Mouse (Mus musculus): ENCODE data around the gene Chrna9. TPM values are rescaled to one million over a fixed set of nuclear protein-coding genes. Genes with fewer than 3 reads are reported as not detected.

Chrna9 gene
- polyA plus RNA-seq, 1 experiment from 2014 or later = 0.57 TPM

- 48% methylated on average over 16 of the region's 16 CpGs for WGBS
- ATAC-seq (ENCODE audit: insufficient read depth, low FRiP score, low TSS enrichment) (no peak), DNase-seq (ENCODE audit: low spot score) (no peak)
- Histone ChIP-seq H3K4me3 (ENCODE audit: low read depth, low read length) (no peak overlapping the region), H3K27ac (ENCODE audit: low read depth, low read length) (no peak overlapping the region), H3K9me3 (ENCODE audit: control insufficient read depth, low read length) (no peaks in the 10 kb centered on the region), H3K4me1 (ENCODE audit: control insufficient read depth, insufficient read depth, low read length) (no peaks in the 10 kb centered on the region), H3K9ac (ENCODE audit: low read length) (no peak overlapping the region), H3K4me2 (ENCODE audit: low read depth) (no peak overlapping the region), H3K27me3 (ENCODE audit: control insufficient read depth, insufficient read depth, low read length) (no peaks in the 10 kb centered on the region), H3K36me3 (ENCODE audit: control insufficient read depth, insufficient read depth, low read length) (no peaks in the 10 kb centered on the region)
These were observed 70.4 kb downstream of the Chrna9 start for GRCm38 (mm10) chr5:66005041-66005678.

DNA sequence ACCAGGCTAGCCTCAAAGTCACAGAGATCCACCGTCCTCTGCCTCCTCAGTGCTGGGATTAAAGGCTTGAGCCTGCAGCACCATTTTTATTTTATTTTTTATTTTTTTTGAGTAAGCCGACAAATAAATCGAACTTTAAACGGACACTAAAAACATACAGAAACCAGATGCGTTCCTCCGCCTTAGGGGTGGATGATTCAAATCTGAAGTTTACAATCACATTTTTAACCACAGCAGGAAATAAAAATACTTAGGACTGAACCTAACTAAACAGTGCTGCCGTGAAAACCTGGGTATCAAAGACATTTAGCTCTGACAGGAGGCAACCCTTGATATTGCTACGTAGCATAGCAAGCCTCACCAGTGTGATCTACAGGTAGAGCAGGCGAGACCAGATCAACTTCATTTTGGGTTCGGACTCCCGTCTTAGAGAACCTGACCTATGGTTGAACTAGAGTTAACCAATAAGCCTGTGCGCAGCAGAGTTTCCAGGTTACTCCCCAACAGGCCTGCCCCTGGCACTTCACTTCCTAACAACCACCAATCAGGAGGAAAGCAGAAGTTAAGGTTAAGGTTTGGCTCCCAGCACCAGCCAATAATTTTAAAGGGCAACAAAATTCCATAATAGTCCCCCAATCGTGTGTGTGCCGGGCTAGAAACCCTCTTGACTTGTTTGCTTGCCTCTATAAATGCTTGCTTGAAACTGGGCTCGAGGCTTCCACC lies 73.7 kb downstream of the Chrna9 start:
- no peaks in the 10 kb centered on the region for H3K4me1 ChIP-seq (ENCODE audit: control insufficient read depth, insufficient read depth, low read length)
- H3K4me2 ChIP-seq (ENCODE audit: low read depth) = no peak overlapping the region
- H3K27me3 ChIP-seq (ENCODE audit: control insufficient read depth, insufficient read depth, low read length) = no peaks in the 10 kb centered on the region
- DNase-seq (ENCODE audit: low spot score) (no peak), ATAC-seq (ENCODE audit: insufficient read depth, low FRiP score, low TSS enrichment) (no peak)
- H3K27ac ChIP-seq (ENCODE audit: low read depth, low read length) = no peak overlapping the region
- H3K36me3 ChIP-seq (ENCODE audit: control insufficient read depth, insufficient read depth, low read length) = no peaks in the 10 kb centered on the region
- no peak overlapping the region for H3K9ac ChIP-seq (ENCODE audit: low read length)
- 91% methylated on average over 15 of the region's 15 CpGs for WGBS
- H3K4me3 ChIP-seq (ENCODE audit: low read depth, low read length) = no peak overlapping the region
- H3K9me3 ChIP-seq (ENCODE audit: control insufficient read depth, low read length) = no peaks in the 10 kb centered on the region

- WGBS = 73% methylated on average over 3 of the region's 3 CpGs
- no peak for ATAC-seq (ENCODE audit: insufficient read depth, low FRiP score, low TSS enrichment)
These were observed 79.3 kb downstream of the Chrna9 start for GRCm38 (mm10) chr5:66013999-66014398.

GRCm38 (mm10) chr5:66014437-66014836 lies 79.7 kb downstream of the Chrna9 start:
- WGBS = 87% methylated on average over 2 of the region's 2 CpGs

More at GRCm38 (mm10) chr5:66013999-66014398, 79.3 kb downstream of the Chrna9 start:
- Histone ChIP-seq H3K4me3 (ENCODE audit: low read depth, low read length) (no peak overlapping the region), H3K36me3 (ENCODE audit: control insufficient read depth, insufficient read depth, low read length) (no peaks in the 10 kb centered on the region), H3K9ac (ENCODE audit: low read length) (no peak overlapping the region), H3K27ac (ENCODE audit: low read depth, low read length) (no peak overlapping the region), H3K27me3 (ENCODE audit: control insufficient read depth, insufficient read depth, low read length) (no peaks in the 10 kb centered on the region), H3K4me2 (ENCODE audit: low read depth) (no peak overlapping the region), H3K9me3 (ENCODE audit: control insufficient read depth, low read length) (no peaks in the 10 kb centered on the region), H3K4me1 (ENCODE audit: control insufficient read depth, insufficient read depth, low read length) (no peaks in the 10 kb centered on the region)
- no peak for DNase-seq (ENCODE audit: low spot score)

GRCm38 (mm10) chr5:66015449-66015961 lies 80.8 kb downstream of the Chrna9 start:
- no peaks in the 10 kb centered on the region for H3K9me3 ChIP-seq (ENCODE audit: control insufficient read depth, low read length)

More at GRCm38 (mm10) chr5:66014437-66014836, 79.7 kb downstream of the Chrna9 start:
- Histone ChIP-seq H3K9me3 (ENCODE audit: control insufficient read depth, low read length) (no peaks in the 10 kb centered on the region), H3K27ac (ENCODE audit: low read depth, low read length) (no peak overlapping the region), H3K4me3 (ENCODE audit: low read depth, low read length) (no peak overlapping the region), H3K36me3 (ENCODE audit: control insufficient read depth, insufficient read depth, low read length) (no peaks in the 10 kb centered on the region), H3K9ac (ENCODE audit: low read length) (no peak overlapping the region), H3K27me3 (ENCODE audit: control insufficient read depth, insufficient read depth, low read length) (no peaks in the 10 kb centered on the region), H3K4me2 (ENCODE audit: low read depth) (no peak overlapping the region), H3K4me1 (ENCODE audit: control insufficient read depth, insufficient read depth, low read length) (no peaks in the 10 kb centered on the region)
- DNase-seq (ENCODE audit: low spot score) (no peak), ATAC-seq (ENCODE audit: insufficient read depth, low FRiP score, low TSS enrichment) (no peak)

GRCm38 (mm10) chr5:66026796-66027195 lies 92.1 kb downstream of the Chrna9 start:
- H3K4me2 ChIP-seq (ENCODE audit: low read depth) = no peak overlapping the region

More at GRCm38 (mm10) chr5:66015449-66015961, 80.8 kb downstream of the Chrna9 start:
- 93% methylated on average over 2 of the region's 2 CpGs for WGBS
- Histone ChIP-seq H3K27ac (ENCODE audit: low read depth, low read length) (no peak overlapping the region), H3K4me1 (ENCODE audit: control insufficient read depth, insufficient read depth, low read length) (no peaks in the 10 kb centered on the region), H3K27me3 (ENCODE audit: control insufficient read depth, insufficient read depth, low read length) (no peaks in the 10 kb centered on the region), H3K4me3 (ENCODE audit: low read depth, low read length) (no peak overlapping the region), H3K36me3 (ENCODE audit: control insufficient read depth, insufficient read depth, low read length) (no peaks in the 10 kb centered on the region), H3K4me2 (ENCODE audit: low read depth) (no peak overlapping the region), H3K9ac (ENCODE audit: low read length) (no peak overlapping the region)
- ATAC-seq (ENCODE audit: insufficient read depth, low FRiP score, low TSS enrichment) (no peak), DNase-seq (ENCODE audit: low spot score) (no peak)

More at GRCm38 (mm10) chr5:66026796-66027195, 92.1 kb downstream of the Chrna9 start:
- Histone ChIP-seq H3K4me3 (ENCODE audit: low read depth, low read length) (no peak overlapping the region), H3K9me3 (ENCODE audit: control insufficient read depth, low read length) (no peaks in the 10 kb centered on the region), H3K27ac (ENCODE audit: low read depth, low read length) (no peak overlapping the region), H3K27me3 (ENCODE audit: control insufficient read depth, insufficient read depth, low read length) (no peaks in the 10 kb centered on the region), H3K4me1 (ENCODE audit: control insufficient read depth, insufficient read depth, low read length) (no peaks in the 10 kb centered on the region), H3K36me3 (ENCODE audit: control insufficient read depth, insufficient read depth, low read length) (no peaks in the 10 kb centered on the region), H3K9ac (ENCODE audit: low read length) (no peak overlapping the region)
- WGBS = 95% methylated on average over 31 of the region's 31 CpGs
- DNase-seq (ENCODE audit: low spot score) = no peak
- ATAC-seq (ENCODE audit: insufficient read depth, low FRiP score, low TSS enrichment) = no peak

Small RNAs within 50 kb of the gene (microRNA-seq; reads per million reads assigned to microRNA genes)
- gene Gm25952 = not detected

Other genes starting within 250 kb of the Chrna9 start
- 124 TPM in 2 replicates for gene Pds5a, start 236.6 kb upstream of the Chrna9 start, polyA plus RNA-seq (2014; fragmentation: Nextera tagmentation; extraction: Ambion mirVana)
- 34.9 and 38.1 TPM in 2 replicates for gene N4bp2, start 171.4 kb upstream of the Chrna9 start, polyA plus RNA-seq (2014; fragmentation: Nextera tagmentation; extraction: Ambion mirVana)
- 0.37 and 0.73 TPM in 2 replicates for gene Rhoh, start 73.7 kb upstream of the Chrna9 start, polyA plus RNA-seq (2014; fragmentation: Nextera tagmentation; extraction: Ambion mirVana)
- gene 9130230L23Rik, start 69.4 kb downstream of the Chrna9 start, polyA plus RNA-seq (2014; fragmentation: Nextera tagmentation; extraction: Ambion mirVana) = 0.38 TPM in 1 of 2 replicates, not detected in the other
- 1.9 TPM in 2 replicates for gene Rbm47, start 238.2 kb downstream of the Chrna9 start, polyA plus RNA-seq (2014; fragmentation: Nextera tagmentation; extraction: Ambion mirVana)

Data from neural tube, embryonic 11.5 days (tissue).